Mouse (Mus musculus): ENCODE data around the gene Prmt8. TPM values are rescaled to one million over a fixed set of nuclear protein-coding genes. Genes with fewer than 3 reads are reported as not detected.

Gene Prmt8
- polyA plus RNA-seq, 1 experiment: not detected

- Histone ChIP-seq H3K79me2 (ENCODE audit: control insufficient read depth, insufficient read depth) (no peaks in the 10 kb centered on the region), H3K4me2 (ENCODE audit: low read depth) (no peak overlapping the region), H3K27me3 (ENCODE audit: control insufficient read depth, insufficient read depth, insufficient read length) (no peaks in the 10 kb centered on the region), H3K4me3 (no peak overlapping the region), H3K36me3 (ENCODE audit: control insufficient read depth, insufficient read depth) (no peaks in the 10 kb centered on the region), H3ac (ENCODE audit: control insufficient read depth, insufficient read length) (no peak overlapping the region)
- no peak for TF ChIP-seq TCF12 (IDR thresholded peaks at IDR 0.05; ENCODE audit: insufficient read depth, poor library complexity, severe bottlenecking)
- no peak for TF ChIP-seq POLR2AphosphoS2 (IDR thresholded peaks at IDR 0.05; ENCODE audit: insufficient read length, low read depth)
- TF ChIP-seq TCF3 (IDR thresholded peaks at IDR 0.05; ENCODE audit: insufficient read length, low read depth): no peak
- TF ChIP-seq MYOD1 (IDR thresholded peaks at IDR 0.05; ENCODE audit: control insufficient read depth in 1 of 3, insufficient read length in 2 of 3, low read depth in 2 of 3): no peak
- TF ChIP-seq MAX (IDR thresholded peaks at IDR 0.05; ENCODE audit: low read depth): no peak
- TF ChIP-seq USF1 (IDR thresholded peaks at IDR 0.05; ENCODE audit: low read depth): no peak
- TF ChIP-seq E2F4 (IDR thresholded peaks at IDR 0.05; ENCODE audit: insufficient read depth): no peak
Observed at GRCm38 (mm10) chr6:127742290-127742689, 27.0 kb downstream of the Prmt8 start.

- TF ChIP-seq REST (IDR thresholded peaks at IDR 0.05; ENCODE audit: insufficient read depth, insufficient read length) (no peak), USF1 (IDR thresholded peaks at IDR 0.05; ENCODE audit: low read depth) (no peak), MYOG (IDR thresholded peaks at IDR 0.05; ENCODE audit: control insufficient read depth in 1 of 3, insufficient read depth in 1 of 3, insufficient read length in 2 of 3, low read depth in 2 of 3) (no peak), CEBPB (IDR thresholded peaks at IDR 0.05; ENCODE audit: insufficient read depth, poor library complexity, severe bottlenecking) (no peak), POLR2A (IDR thresholded peaks at IDR 0.05; ENCODE audit: insufficient read length, low read depth) (no peak), E2F4 (IDR thresholded peaks at IDR 0.05; ENCODE audit: insufficient read depth) (no peak), TCF3 (IDR thresholded peaks at IDR 0.05; ENCODE audit: insufficient read length, low read depth) (no peak), SRF (IDR thresholded peaks at IDR 0.05; ENCODE audit: control insufficient read depth, insufficient read length, low read depth) (no peak), MYOD1 (IDR thresholded peaks at IDR 0.05; ENCODE audit: control insufficient read depth in 1 of 3, insufficient read length in 2 of 3, low read depth in 2 of 3) (no peak), TCF12 (IDR thresholded peaks at IDR 0.05; ENCODE audit: insufficient read depth, poor library complexity, severe bottlenecking) (no peak), MAX (IDR thresholded peaks at IDR 0.05; ENCODE audit: low read depth) (no peak), POLR2AphosphoS2 (IDR thresholded peaks at IDR 0.05; ENCODE audit: insufficient read length, low read depth) (no peak)
- no peak overlapping the region for H3ac ChIP-seq (ENCODE audit: control insufficient read depth, insufficient read length)
- H3K27me3 ChIP-seq (ENCODE audit: control insufficient read depth, insufficient read depth, insufficient read length): no peaks in the 10 kb centered on the region
- no peaks in the 10 kb centered on the region for H3K79me2 ChIP-seq (ENCODE audit: control insufficient read depth, insufficient read depth)
- H3K36me3 ChIP-seq (ENCODE audit: control insufficient read depth, insufficient read depth): no peaks in the 10 kb centered on the region
- no peak overlapping the region for H3K4me3 ChIP-seq
- no peak overlapping the region for H3K4me2 ChIP-seq (ENCODE audit: low read depth)
Observed at GRCm38 (mm10) chr6:127741162-127741561, 28.1 kb downstream of the Prmt8 start.

- TF ChIP-seq POLR2AphosphoS2 (IDR thresholded peaks at IDR 0.05; ENCODE audit: insufficient read length, low read depth) (no peak), MAX (IDR thresholded peaks at IDR 0.05; ENCODE audit: low read depth) (no peak), USF1 (IDR thresholded peaks at IDR 0.05; ENCODE audit: low read depth) (no peak), CEBPB (IDR thresholded peaks at IDR 0.05; ENCODE audit: insufficient read depth, poor library complexity, severe bottlenecking) (no peak), POLR2A (IDR thresholded peaks at IDR 0.05; ENCODE audit: insufficient read length, low read depth) (no peak), E2F4 (IDR thresholded peaks at IDR 0.05; ENCODE audit: insufficient read depth) (no peak), MYOD1 (IDR thresholded peaks at IDR 0.05; ENCODE audit: control insufficient read depth in 1 of 3, insufficient read length in 2 of 3, low read depth in 2 of 3) (no peak), MYOG (IDR thresholded peaks at IDR 0.05; ENCODE audit: control insufficient read depth in 1 of 3, insufficient read depth in 1 of 3, insufficient read length in 2 of 3, low read depth in 2 of 3) (no peak), TCF3 (IDR thresholded peaks at IDR 0.05; ENCODE audit: insufficient read length, low read depth) (no peak), SRF (IDR thresholded peaks at IDR 0.05; ENCODE audit: control insufficient read depth, insufficient read length, low read depth) (no peak), REST (IDR thresholded peaks at IDR 0.05; ENCODE audit: insufficient read depth, insufficient read length) (no peak), TCF12 (IDR thresholded peaks at IDR 0.05; ENCODE audit: insufficient read depth, poor library complexity, severe bottlenecking) (no peak)
Observed at GRCm38 (mm10) chr6:127740711-127741110, 28.6 kb downstream of the Prmt8 start.

DNA sequence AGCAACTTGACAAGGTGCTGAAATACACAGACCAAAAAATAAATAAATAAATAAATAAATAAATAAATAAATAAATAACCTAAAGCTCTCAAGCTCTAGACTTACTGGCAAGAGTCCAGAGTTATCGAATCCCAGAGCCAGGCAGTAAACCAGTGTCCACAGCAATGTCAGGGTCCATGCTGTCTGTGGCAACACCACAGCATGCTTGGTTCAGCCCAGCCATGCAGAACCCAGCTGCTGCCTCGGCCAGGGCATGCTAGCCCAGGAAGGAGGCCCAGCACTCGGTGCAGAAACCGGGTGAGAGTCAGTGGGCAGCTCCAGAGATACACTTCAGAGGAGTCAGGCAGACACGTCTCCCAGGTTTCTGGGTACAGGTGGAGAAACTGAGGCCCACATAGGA is 29.4 kb downstream of the Prmt8 start:
- Histone ChIP-seq H3K4me2 (ENCODE audit: low read depth) (no peak overlapping the region), H3K27me3 (ENCODE audit: control insufficient read depth, insufficient read depth, insufficient read length) (no peaks in the 10 kb centered on the region), H3K4me3 (no peak overlapping the region), H3ac (ENCODE audit: control insufficient read depth, insufficient read length) (no peak overlapping the region), H3K36me3 (ENCODE audit: control insufficient read depth, insufficient read depth) (no peaks in the 10 kb centered on the region), H3K79me2 (ENCODE audit: control insufficient read depth, insufficient read depth) (no peaks in the 10 kb centered on the region)
- TF ChIP-seq TCF3 (IDR thresholded peaks at IDR 0.05; ENCODE audit: insufficient read length, low read depth) (no peak), MYOD1 (IDR thresholded peaks at IDR 0.05; ENCODE audit: control insufficient read depth in 1 of 3, insufficient read length in 2 of 3, low read depth in 2 of 3) (no peak), E2F4 (IDR thresholded peaks at IDR 0.05; ENCODE audit: insufficient read depth) (no peak), POLR2AphosphoS2 (IDR thresholded peaks at IDR 0.05; ENCODE audit: insufficient read length, low read depth) (no peak), POLR2A (IDR thresholded peaks at IDR 0.05; ENCODE audit: insufficient read length, low read depth) (no peak), REST (IDR thresholded peaks at IDR 0.05; ENCODE audit: insufficient read depth, insufficient read length) (no peak), CEBPB (IDR thresholded peaks at IDR 0.05; ENCODE audit: insufficient read depth, poor library complexity, severe bottlenecking) (no peak), USF1 (IDR thresholded peaks at IDR 0.05; ENCODE audit: low read depth) (no peak), MAX (IDR thresholded peaks at IDR 0.05; ENCODE audit: low read depth) (no peak), TCF12 (IDR thresholded peaks at IDR 0.05; ENCODE audit: insufficient read depth, poor library complexity, severe bottlenecking) (no peak), MYOG (IDR thresholded peaks at IDR 0.05; ENCODE audit: control insufficient read depth in 1 of 3, insufficient read depth in 1 of 3, insufficient read length in 2 of 3, low read depth in 2 of 3) (no peak), SRF (IDR thresholded peaks at IDR 0.05; ENCODE audit: control insufficient read depth, insufficient read length, low read depth) (no peak)

More at GRCm38 (mm10) chr6:127740711-127741110, 28.6 kb downstream of the Prmt8 start:
- Histone ChIP-seq H3K27me3 (ENCODE audit: control insufficient read depth, insufficient read depth, insufficient read length) (no peaks in the 10 kb centered on the region), H3K79me2 (ENCODE audit: control insufficient read depth, insufficient read depth) (no peaks in the 10 kb centered on the region), H3K4me2 (ENCODE audit: low read depth) (no peak overlapping the region), H3K4me3 (no peak overlapping the region), H3ac (ENCODE audit: control insufficient read depth, insufficient read length) (no peak overlapping the region), H3K36me3 (ENCODE audit: control insufficient read depth, insufficient read depth) (no peaks in the 10 kb centered on the region)
